Mouse (Mus musculus): ENCODE measurements around the gene Ercc1. TPM values are rescaled to one million over a fixed set of nuclear protein-coding genes. Genes with fewer than 3 reads are reported as not detected.

The Ercc1 gene
- 32.8 and 36.9 TPM in 2 replicates for polyA plus RNA-seq (2015; fragmentation: Nextera tagmentation; extraction: Ambion mirVana)

GRCm38 (mm10) chr7:19344237-19344847 is at the start of gene Ercc1:
Gene Ercc1 (plus strand): TSS chr7:19344778.
- H3K4me3 ChIP-seq (ENCODE audit: low read depth, low read length), result peak within 1 kb of the TSS; percentile 72
- H3K9ac ChIP-seq (ENCODE audit: low read length), result peak within 1 kb of the TSS; percentile 80
- ATAC-seq (ENCODE audit: low FRiP score, low TSS enrichment) (peak; percentile 4; the same call in 1 of the 2 replicates), DNase-seq (ENCODE audit: low spot score) (peak; percentile 27)
- peak within 1 kb of the TSS; percentile 63 for H3K4me2 ChIP-seq (replicated peaks; ENCODE audit: low read depth)
- 0 out of 2 replicates have a peak, but pooled peaks cover 2% of the 10 kb centered on the region for H3K4me1 ChIP-seq (replicated peaks; ENCODE audit: control insufficient read depth, insufficient read depth)
- 19% methylated on average over 12 of the region's 12 CpGs for WGBS
- no peaks in the 10 kb centered on the region for H3K36me3 ChIP-seq (ENCODE audit: control insufficient read depth, insufficient read depth, low read length)
- no peaks in the 10 kb centered on the region for H3K9me3 ChIP-seq (ENCODE audit: control insufficient read depth, low read length)
- TF ChIP-seq CTCF (IDR thresholded peaks at IDR 0.05; ENCODE audit: low read depth) (no peak), EP300 (optimal IDR thresholded peaks at IDR 0.05) (no peak)
- H3K27ac ChIP-seq (replicated peaks), result peak within 1 kb of the TSS; percentile 87
- no peaks in the 10 kb centered on the region for H3K27me3 ChIP-seq (ENCODE audit: control insufficient read depth, insufficient read depth, low read length)

GRCm38 (mm10) chr7:19295503-19296185 is 48.9 kb upstream of the Ercc1 start:
- peak; percentile 75 for ATAC-seq (ENCODE audit: low FRiP score, low TSS enrichment)
- no peak overlapping the region; the same call in 1 of the 2 replicates for H3K9ac ChIP-seq (ENCODE audit: low read length)

GRCm38 (mm10) chr7:19297034-19297433 is 47.5 kb upstream of the Ercc1 start:
- no peaks in the 10 kb centered on the region for H3K9me3 ChIP-seq (ENCODE audit: control insufficient read depth, low read length)

More at GRCm38 (mm10) chr7:19295503-19296185, 48.9 kb upstream of the Ercc1 start:
- Histone ChIP-seq H3K9me3 (ENCODE audit: control insufficient read depth, low read length) (no peaks in the 10 kb centered on the region), H3K27me3 (ENCODE audit: control insufficient read depth, insufficient read depth, low read length) (no peaks in the 10 kb centered on the region), H3K36me3 (ENCODE audit: control insufficient read depth, insufficient read depth, low read length) (no peaks in the 10 kb centered on the region), H3K4me2 (replicated peaks; ENCODE audit: low read depth) (peak overlapping the region; percentile 47), H3K4me3 (ENCODE audit: low read depth, low read length) (peak overlapping the region; percentile 23; the same call in 1 of the 2 replicates), H3K4me1 (replicated peaks; ENCODE audit: control insufficient read depth, insufficient read depth) (no peaks in the 10 kb centered on the region), H3K27ac (replicated peaks) (no peak overlapping the region)
- TF ChIP-seq EP300 (optimal IDR thresholded peaks at IDR 0.05), result no peak
- peak; percentile 93 for TF ChIP-seq CTCF (IDR thresholded peaks at IDR 0.05; ENCODE audit: low read depth)
- WGBS, result 12% methylated on average over 22 of the region's 22 CpGs
- DNase-seq (ENCODE audit: low spot score), result peak; percentile 96

GRCm38 (mm10) chr7:19297794-19298193 is 46.8 kb upstream of the Ercc1 start:
- Histone ChIP-seq H3K27me3 (ENCODE audit: control insufficient read depth, insufficient read depth, low read length) (no peaks in the 10 kb centered on the region), H3K9me3 (ENCODE audit: control insufficient read depth, low read length) (no peaks in the 10 kb centered on the region), H3K9ac (ENCODE audit: low read length) (no peak overlapping the region), H3K36me3 (ENCODE audit: control insufficient read depth, insufficient read depth, low read length) (no peaks in the 10 kb centered on the region), H3K4me1 (replicated peaks; ENCODE audit: control insufficient read depth, insufficient read depth) (no peaks in the 10 kb centered on the region), H3K27ac (replicated peaks) (no peak overlapping the region), H3K4me3 (ENCODE audit: low read depth, low read length) (no peak overlapping the region), H3K4me2 (replicated peaks; ENCODE audit: low read depth) (no peak overlapping the region)
- DNase-seq (ENCODE audit: low spot score), result no peak
- TF ChIP-seq CTCF (IDR thresholded peaks at IDR 0.05; ENCODE audit: low read depth) (no peak), EP300 (optimal IDR thresholded peaks at IDR 0.05) (no peak)
- WGBS, result 87% methylated on average over 5 of the region's 5 CpGs
- ATAC-seq (ENCODE audit: low FRiP score, low TSS enrichment), result no peak

More at GRCm38 (mm10) chr7:19297034-19297433, 47.5 kb upstream of the Ercc1 start:
- Histone ChIP-seq H3K9ac (ENCODE audit: low read length) (no peak overlapping the region), H3K27me3 (ENCODE audit: control insufficient read depth, insufficient read depth, low read length) (no peaks in the 10 kb centered on the region), H3K4me2 (replicated peaks; ENCODE audit: low read depth) (no peak overlapping the region), H3K4me1 (replicated peaks; ENCODE audit: control insufficient read depth, insufficient read depth) (no peaks in the 10 kb centered on the region), H3K4me3 (ENCODE audit: low read depth, low read length) (no peak overlapping the region), H3K27ac (replicated peaks) (no peak overlapping the region), H3K36me3 (ENCODE audit: control insufficient read depth, insufficient read depth, low read length) (no peaks in the 10 kb centered on the region)
- DNase-seq (ENCODE audit: low spot score), result no peak
- no peak for ATAC-seq (ENCODE audit: low FRiP score, low TSS enrichment)
- TF ChIP-seq CTCF (IDR thresholded peaks at IDR 0.05; ENCODE audit: low read depth) (peak; percentile 35), EP300 (optimal IDR thresholded peaks at IDR 0.05) (no peak)
- 85% methylated on average over 6 of the region's 6 CpGs for WGBS

- DNase-seq (ENCODE audit: low spot score), result peak; percentile 78
- Histone ChIP-seq H3K4me1 (replicated peaks; ENCODE audit: control insufficient read depth, insufficient read depth) (no peaks in the 10 kb centered on the region), H3K4me2 (replicated peaks; ENCODE audit: low read depth) (no peak overlapping the region), H3K4me3 (ENCODE audit: low read depth, low read length) (no peak overlapping the region), H3K27ac (replicated peaks) (no peak overlapping the region), H3K36me3 (ENCODE audit: control insufficient read depth, insufficient read depth, low read length) (no peaks in the 10 kb centered on the region), H3K9ac (ENCODE audit: low read length) (no peak overlapping the region), H3K27me3 (ENCODE audit: control insufficient read depth, insufficient read depth, low read length) (peaks cover 3% of the 10 kb centered on the region; the same call in 1 of the 2 replicates), H3K9me3 (ENCODE audit: control insufficient read depth, low read length) (no peaks in the 10 kb centered on the region)
- TF ChIP-seq CTCF (IDR thresholded peaks at IDR 0.05; ENCODE audit: low read depth) (peak; percentile 91), EP300 (optimal IDR thresholded peaks at IDR 0.05) (no peak)
- ATAC-seq (ENCODE audit: low FRiP score, low TSS enrichment), result no peak
- WGBS, result 18% methylated on average over 3 of the region's 3 CpGs
These were observed 45.4 kb upstream of the Ercc1 start for GRCm38 (mm10) chr7:19299194-19299593.

Data from stomach, postnatal 0 days (tissue).